Mouse (Mus musculus): Measurements from ENCODE around the gene Dmap1. TPM values are rescaled to one million over a fixed set of nuclear protein-coding genes. Genes with fewer than 3 reads are reported as not detected.

Gene Dmap1
- polyA plus RNA-seq, 1 experiment from 2014 or later, result 46.6 TPM

DNA sequence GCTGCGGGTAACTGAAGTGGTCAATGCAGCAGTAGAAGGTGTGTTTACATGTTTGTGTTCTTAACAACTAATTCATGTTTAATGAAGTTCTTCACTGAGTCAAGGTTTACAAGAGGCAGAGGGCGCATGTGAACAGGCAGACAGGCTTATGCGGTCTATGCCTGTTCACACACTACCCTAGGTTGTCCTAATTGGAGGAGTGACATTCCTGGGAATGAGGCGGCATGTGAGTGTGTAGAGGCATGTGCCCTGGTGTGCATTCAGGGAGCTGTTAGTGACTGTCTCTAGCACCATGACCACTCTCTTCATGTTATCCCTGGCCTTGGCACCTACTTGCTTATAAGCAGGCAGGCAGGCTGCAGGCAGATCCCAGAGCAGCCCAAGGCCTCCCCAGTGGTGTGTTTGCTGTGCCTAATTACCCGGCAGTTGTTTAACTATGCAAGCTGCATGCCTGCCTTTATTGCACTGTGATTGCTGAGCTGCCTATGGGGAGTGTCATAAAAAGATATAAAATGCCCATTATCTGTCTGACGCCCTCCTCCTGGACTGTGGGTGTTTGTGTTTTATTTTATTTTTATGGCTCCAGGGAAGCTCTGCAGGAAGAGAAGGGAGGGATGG is 51.9 kb downstream of the Dmap1 start:
- ATAC-seq (replicated peaks; ENCODE audit: low FRiP score, low read depth), result no peak
- Histone ChIP-seq H3K9me3 (replicated peaks; ENCODE audit: low read length) (no peaks in the 10 kb centered on the region), H3K27ac (no peak overlapping the region), H3K36me3 (ENCODE audit: insufficient read depth, low read length) (no peaks in the 10 kb centered on the region), H3K4me3 (replicated peaks; ENCODE audit: low read depth, low read length) (no peak overlapping the region), H3K4me2 (ENCODE audit: low read length) (no peak overlapping the region), H3K27me3 (ENCODE audit: insufficient read depth, low read length) (no peaks in the 10 kb centered on the region), H3K9ac (ENCODE audit: low read depth, low read length) (no peak overlapping the region), H3K4me1 (replicated peaks; ENCODE audit: insufficient read depth, low read length) (no peaks in the 10 kb centered on the region)
- 54% methylated on average over 6 of the region's 6 CpGs for WGBS
- TF ChIP-seq CTCF (IDR thresholded peaks at IDR 0.05; ENCODE audit: low read depth), result no peak
- DNase-seq (ENCODE audit: low spot score), result no peak

DNA sequence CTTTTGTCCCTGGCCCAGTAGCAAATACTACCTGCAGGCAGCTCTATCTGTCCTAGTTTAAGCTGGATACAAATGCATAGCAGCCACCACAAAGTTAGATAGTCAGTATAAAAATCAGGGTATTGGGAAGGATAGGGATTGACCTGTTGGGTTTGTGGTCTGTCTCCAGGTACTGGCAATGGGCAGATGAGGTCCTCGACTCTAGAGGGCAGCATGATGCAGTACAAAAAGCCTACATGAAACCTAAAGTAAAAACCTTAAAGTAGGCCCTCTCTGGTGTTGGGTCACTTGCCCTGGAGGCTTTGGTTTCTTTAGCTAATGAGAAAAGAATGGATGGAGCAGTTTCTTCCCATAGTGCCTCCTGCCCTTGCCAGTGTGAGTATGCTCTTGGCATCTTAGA is 53.6 kb downstream of the Dmap1 start:
- no peak overlapping the region for H3K4me3 ChIP-seq (replicated peaks; ENCODE audit: low read depth, low read length)
- H3K36me3 ChIP-seq (ENCODE audit: insufficient read depth, low read length), result no peaks in the 10 kb centered on the region
- ATAC-seq (replicated peaks; ENCODE audit: low FRiP score, low read depth), result no peak
- H3K9me3 ChIP-seq (replicated peaks; ENCODE audit: low read length), result no peaks in the 10 kb centered on the region
- peaks cover 6% of the 10 kb centered on the region for H3K4me1 ChIP-seq (replicated peaks; ENCODE audit: insufficient read depth, low read length)
- H3K27ac ChIP-seq, result no peak overlapping the region
- peak; percentile 47; the same call in 1 of the 2 replicates for TF ChIP-seq CTCF (IDR thresholded peaks at IDR 0.05; ENCODE audit: low read depth)
- H3K27me3 ChIP-seq (ENCODE audit: insufficient read depth, low read length), result no peaks in the 10 kb centered on the region
- no peak overlapping the region for H3K4me2 ChIP-seq (ENCODE audit: low read length)
- 31% methylated on average over 1 of the region's 1 CpGs for WGBS
- H3K9ac ChIP-seq (ENCODE audit: low read depth, low read length), result no peak overlapping the region
- no peak for DNase-seq (ENCODE audit: low spot score)

Other genes with a start within 250 kb of the Dmap1 start
- 60.8 and 62.1 TPM in 2 replicates for gene Rnf220, start 185.2 kb downstream of the Dmap1 start, polyA plus RNA-seq (2015; fragmentation: Nextera tagmentation; extraction: Ambion mirVana)
- gene Eri3, start 131.9 kb downstream of the Dmap1 start, polyA plus RNA-seq (2015; fragmentation: Nextera tagmentation; extraction: Ambion mirVana), result 114 and 127 TPM in 2 replicates
- gene Gm12845, start 42.1 kb upstream of the Dmap1 start, polyA plus RNA-seq (2015; fragmentation: Nextera tagmentation; extraction: Ambion mirVana), result not detected in 2 replicates
- not detected in 2 replicates for gene Klf17, start 83.4 kb upstream of the Dmap1 start, polyA plus RNA-seq (2015; fragmentation: Nextera tagmentation; extraction: Ambion mirVana)
- 8.6 and 9.0 TPM in 2 replicates for gene Slc6a9, start 152.2 kb upstream of the Dmap1 start, polyA plus RNA-seq (2015; fragmentation: Nextera tagmentation; extraction: Ambion mirVana)
- 0.97 and 1.1 TPM in 2 replicates for gene Ccdc24, start 190.3 kb upstream of the Dmap1 start, polyA plus RNA-seq (2015; fragmentation: Nextera tagmentation; extraction: Ambion mirVana)
- gene B4galt2, start 201.2 kb upstream of the Dmap1 start, polyA plus RNA-seq (2015; fragmentation: Nextera tagmentation; extraction: Ambion mirVana), result 17.1 and 18.2 TPM in 2 replicates
- gene Atp6v0b, start 205.1 kb upstream of the Dmap1 start, polyA plus RNA-seq (2015; fragmentation: Nextera tagmentation; extraction: Ambion mirVana), result 374 and 379 TPM in 2 replicates
- gene Dph2, start 209.8 kb upstream of the Dmap1 start, polyA plus RNA-seq (2015; fragmentation: Nextera tagmentation; extraction: Ambion mirVana), result 12.5 and 14.2 TPM in 2 replicates
- gene Ipo13, start 232.7 kb upstream of the Dmap1 start, polyA plus RNA-seq (2015; fragmentation: Nextera tagmentation; extraction: Ambion mirVana), result 27.9 and 31.5 TPM in 2 replicates
- 2.6 and 2.8 TPM in 2 replicates for gene Artn, start 247.5 kb upstream of the Dmap1 start, polyA plus RNA-seq (2015; fragmentation: Nextera tagmentation; extraction: Ambion mirVana)

Data from kidney, postnatal 0 days (tissue).